ENCODE assay signal across 14 mouse cellular contexts in genomic region chr5:125331094-125331493, GRCm38 (mm10). TPM values are rescaled to one million over a fixed set of nuclear protein-coding genes. Genes with fewer than 3 reads are reported as not detected.
A peak's percentile ranks its signal among the peaks of the same experiment; 100 is the strongest.
DNase-seq lines count a peak whose midpoint lies in the region; ATAC-seq and TF ChIP-seq lines count a peak whose summit lies in the region.
"Had no signal": no experiment of that assay in that cellular context is flagged by ENCODE, and none has a peak within 500 bp of the region (broad histone marks: within the 10 kb centered on the region; RNA-seq: fewer than 3 reads in every experiment).

No protein-coding gene starts in this region.

- no peak overlapping the region for H3K9ac ChIP-seq in kidney, embryonic 15.5 days
- no peak overlapping the region for H3K9ac ChIP-seq in heart, embryonic 15.5 days
- H3K9ac ChIP-seq in stomach, postnatal 0 days (ENCODE audit: low read length) = 0 out of 2 replicates have a peak overlapping the region, but pooled peaks have one; percentile 8
- H3K9ac ChIP-seq: lung, embryonic 14.5 days had no signal

- H3K36me3 ChIP-seq in kidney, embryonic 15.5 days = no peaks in the 10 kb centered on the region
- no peaks in the 10 kb centered on the region for H3K36me3 ChIP-seq in testis, adult 2 months (ENCODE audit: control insufficient read depth, insufficient read depth, low read length)
- no peaks in the 10 kb centered on the region for H3K36me3 ChIP-seq in heart, embryonic 15.5 days
- H3K36me3 ChIP-seq in stomach, postnatal 0 days (ENCODE audit: control insufficient read depth, insufficient read depth, low read length) = 0 out of 2 replicates have a peak, but pooled peaks cover 2% of the 10 kb centered on the region

- H3K4me2 ChIP-seq in kidney, embryonic 15.5 days = no peak overlapping the region
- H3K4me2 ChIP-seq in heart, embryonic 15.5 days = no peak overlapping the region
- no peak overlapping the region for H3K4me2 ChIP-seq in stomach, postnatal 0 days (replicated peaks; ENCODE audit: low read depth)
- H3K4me2 ChIP-seq: lung, embryonic 14.5 days; midbrain, embryonic 11.5 days had no signal

- H3K9me3 ChIP-seq in kidney, embryonic 15.5 days (replicated peaks) = no peaks in the 10 kb centered on the region
- H3K9me3 ChIP-seq in heart, embryonic 15.5 days (replicated peaks) = no peaks in the 10 kb centered on the region
- no peaks in the 10 kb centered on the region for H3K9me3 ChIP-seq in stomach, postnatal 0 days (ENCODE audit: control insufficient read depth, low read length)

- WGBS in kidney, embryonic 15.5 days = 39% methylated on average over 3 of the region's 3 CpGs
- 47% methylated on average over 3 of the region's 3 CpGs for WGBS in heart, embryonic 15.5 days
- 38% methylated on average over 3 of the region's 3 CpGs for WGBS in stomach, postnatal 0 days

- TF ChIP-seq EP300 in stomach, postnatal 0 days (optimal IDR thresholded peaks at IDR 0.05) = no peak

- H3K4me3 ChIP-seq in kidney, embryonic 15.5 days (replicated peaks) = no peak overlapping the region
- no peak overlapping the region for H3K4me3 ChIP-seq in testis, adult 2 months (ENCODE audit: control insufficient read depth, low read depth, low read length)
- no peak overlapping the region for H3K4me3 ChIP-seq in heart, embryonic 15.5 days
- H3K4me3 ChIP-seq in stomach, postnatal 0 days (ENCODE audit: low read depth, low read length) = no peak overlapping the region

- no peak for ATAC-seq in kidney, embryonic 15.5 days (replicated peaks; ENCODE audit: low FRiP score)
- no peak for ATAC-seq in heart, embryonic 15.5 days (replicated peaks; ENCODE audit: insufficient number of reproducible peaks, insufficient read depth, low FRiP score, low read depth)
- ATAC-seq in stomach, postnatal 0 days (ENCODE audit: low FRiP score, low TSS enrichment) = no peak

- no peak for TF ChIP-seq POLR2A in testis, adult 2 months (IDR thresholded peaks at IDR 0.05; ENCODE audit: control insufficient read depth, low read depth, low read length)

- H3K4me1 ChIP-seq in kidney, embryonic 15.5 days = peaks cover 39% of the 10 kb centered on the region
- H3K4me1 ChIP-seq in testis, adult 2 months (ENCODE audit: control insufficient read depth, insufficient read depth, low read length) = peaks cover 16% of the 10 kb centered on the region
- peaks cover 48% of the 10 kb centered on the region for H3K4me1 ChIP-seq in heart, embryonic 15.5 days (replicated peaks)
- H3K4me1 ChIP-seq in stomach, postnatal 0 days (replicated peaks; ENCODE audit: control insufficient read depth, insufficient read depth) = no peaks in the 10 kb centered on the region

- no peak for TF ChIP-seq CTCF in testis, adult 2 months (IDR thresholded peaks at IDR 0.05; ENCODE audit: control insufficient read depth, insufficient read depth, insufficient replicate concordance, low read depth, low read length)
- TF ChIP-seq CTCF in stomach, postnatal 0 days (IDR thresholded peaks at IDR 0.05; ENCODE audit: low read depth) = no peak

- no peak for DNase-seq in kidney, adult 8-10 months
- no peak for DNase-seq in testis, postnatal 14 days (ENCODE audit: low spot score)
- DNase-seq in stomach, postnatal 0 days (ENCODE audit: low spot score) = no peak
- DNase-seq in Muller cell, postnatal 12 days (ENCODE audit: inconsistent ontology term) = no peak
- no peak for DNase-seq in spleen, adult 18-20 months
- DNase-seq: cerebellum, adult 18-20 months; lung, embryonic 14.5 days; thymus, adult 2 months had no signal

- H3K27ac ChIP-seq in kidney, embryonic 15.5 days = peak overlapping the region; percentile 34
- H3K27ac ChIP-seq in testis, adult 2 months (ENCODE audit: control insufficient read depth, insufficient read depth, low read depth, low read length) = 0 out of 2 replicates have a peak overlapping the region, but pooled peaks have one; percentile 10
- H3K27ac ChIP-seq in heart, embryonic 15.5 days = peak overlapping the region; percentile 55
- 0 out of 2 replicates have a peak overlapping the region, but pooled peaks have one; percentile 18 for H3K27ac ChIP-seq in stomach, postnatal 0 days (replicated peaks)

- no peaks in the 10 kb centered on the region for H3K27me3 ChIP-seq in kidney, embryonic 15.5 days
- H3K27me3 ChIP-seq in testis, adult 2 months (ENCODE audit: control insufficient read depth, insufficient read depth, low read length) = no peaks in the 10 kb centered on the region
- H3K27me3 ChIP-seq in heart, embryonic 15.5 days = no peaks in the 10 kb centered on the region
- H3K27me3 ChIP-seq in stomach, postnatal 0 days (ENCODE audit: control insufficient read depth, insufficient read depth, low read length) = no peaks in the 10 kb centered on the region
- H3K27me3 ChIP-seq: CH12.LX had no signal

RNA-seq across cellular contexts. Expression of gene Scarb1, which starts 9.8 kb away (rescaled TPM):
- polyA plus RNA-seq in kidney, embryonic 15.5 days (2015; fragmentation: Nextera tagmentation; extraction: Ambion mirVana) = 67.6 and 97.9 TPM in 2 replicates
- 172 and 188 TPM in 2 replicates for polyA plus RNA-seq in testis, adult 2 months (2012; rRNA removed)
- polyA plus RNA-seq in heart, embryonic 15.5 days (2015; fragmentation: Nextera tagmentation; extraction: Ambion mirVana) = 54.8 and 68.1 TPM in 2 replicates
- polyA plus RNA-seq in stomach, postnatal 0 days (2015; fragmentation: Nextera tagmentation; extraction: Ambion mirVana) = 30.1 and 31.8 TPM in 2 replicates

RNA-seq across cellular contexts. Expression of gene Gm10382, which starts 58.0 kb away (rescaled TPM):
- 0.31 and 0.49 TPM in 2 replicates for polyA plus RNA-seq in kidney, embryonic 15.5 days (2015; fragmentation: Nextera tagmentation; extraction: Ambion mirVana)
- polyA plus RNA-seq in testis, adult 2 months (2012; rRNA removed) = 84.2 and 109 TPM in 2 replicates
- 0.30 and 0.48 TPM in 2 replicates for polyA plus RNA-seq in heart, embryonic 15.5 days (2015; fragmentation: Nextera tagmentation; extraction: Ambion mirVana)
- polyA plus RNA-seq in stomach, postnatal 0 days (2015; fragmentation: Nextera tagmentation; extraction: Ambion mirVana) = 0.51 and 0.56 TPM in 2 replicates
- polyA plus RNA-seq: neural tube, embryonic 11.5 days had no signal

RNA-seq across cellular contexts. Expression of gene Ubc, which starts 58.9 kb away (rescaled TPM):
- polyA plus RNA-seq in kidney, embryonic 15.5 days (2015; fragmentation: Nextera tagmentation; extraction: Ambion mirVana) = 1,049 and 1,140 TPM in 2 replicates
- polyA plus RNA-seq in testis, adult 2 months (2012; rRNA removed) = 1,188 and 1,319 TPM in 2 replicates
- polyA plus RNA-seq in heart, embryonic 15.5 days (2015; fragmentation: Nextera tagmentation; extraction: Ambion mirVana) = 782 and 963 TPM in 2 replicates
- 537 and 549 TPM in 2 replicates for polyA plus RNA-seq in stomach, postnatal 0 days (2015; fragmentation: Nextera tagmentation; extraction: Ambion mirVana)

Comparison
In these comparisons a context has a peak if more than half of its experiments do, and no peak if none do; other contexts are left out.
1. RNA of gene Gm10382, which starts 58.0 kb away (polyA plus RNA-seq): 84.2 to 109 TPM in testis, adult 2 months; 0.51 to 0.56 TPM in stomach, postnatal 0 days, 0.31 to 0.49 TPM in kidney, embryonic 15.5 days and 0.30 to 0.48 TPM in heart, embryonic 15.5 days; every median in the first group is over 10 times any median in the second.
2. Peak in every context shown above with its lines, with median percentiles within 50 percentile points of each other: H3K27ac ChIP-seq.